Mouse (Mus musculus) left cerebral cortex, postnatal 14 days (tissue): Measurements from ENCODE around the gene Dclk1. TPM values are rescaled to one million over a fixed set of nuclear protein-coding genes. Genes with fewer than 3 reads are reported as not detected.
"Not testable (repeated sequence)": the region's sequence is repeated elsewhere in the genome, so short reads cannot be mapped to it uniquely, and the experiment has no call there.

Source experiments
- DNase-seq, 2 experiments: peaks; one replicate each; pipeline ENCODE4 v3.0.0; 2021 to 2022; ENCODE audit warnings: low spot score in 2 of 2, mixed read lengths in 1 of 2
- intact Hi-C: fragments of 180-260 bp; cut with DNase I; formaldehyde crosslinking; loops from one replicate; pipeline ENCODE4 v1.15.1; 2025
- long read RNA-seq, 2 experiments: library from polyadenylated mRNA; stranded (forward); transcript quantifications; one replicate each; pipeline ENCODE4 v2.0.0; 2021
- total RNA-seq, 2 experiments: library from RNA; stranded (reverse); gene quantifications; 2 replicates each; pipeline ENCODE4 v1.2.3; 2021

Dclk1 gene
- 1,000 to 10,000 TPM; 1,062 to 1,119 TPM for total RNA-seq
- long read RNA-seq, experiment 1, full-length matches to known transcripts, result 71 of 335 reads
- long read RNA-seq, experiment 1, partial matches to known transcripts, result 123 of 335 reads
- long read RNA-seq, experiment 1, other reads (novel, unspliced or antisense), result 141 of 335 reads
- long read RNA-seq, experiment 2, full-length matches to known transcripts, result 39 of 255 reads
- long read RNA-seq, experiment 2, partial matches to known transcripts, result 91 of 255 reads
- long read RNA-seq, experiment 2, other reads (novel, unspliced or antisense), result 125 of 255 reads

GRCm38 (mm10) chr3:55241730-55242421, at the start of gene Dclk1:
TSS of gene Dclk1 (plus strand) at chr3:55242364.
- intact Hi-C loops, result loop anchor here (2.0 kb wide), 1 partner anchor 111 kb away; no protein-coding TSS in a partner anchor
- DNase-seq, result no peak

GRCm38 (mm10) chr3:55193351-55193750, 48.8 kb upstream of the Dclk1 start:
- intact Hi-C loops, result no loop called here
- DNase-seq, result no peak

GRCm38 (mm10) chr3:55194792-55195191, 47.4 kb upstream of the Dclk1 start:
- DNase-seq, result no peak
- intact Hi-C loops, result no loop called here

GRCm38 (mm10) chr3:55195581-55196327, 46.4 kb upstream of the Dclk1 start:
- intact Hi-C loops, result no loop called here
- no peak for DNase-seq

GRCm38 (mm10) chr3:55196328-55196710, 45.8 kb upstream of the Dclk1 start:
- intact Hi-C loops, result no loop called here
- DNase-seq, result no peak

- DNase-seq, intact Hi-C loops: not testable (repeated sequence)
These were observed 38.5 kb upstream of the Dclk1 start for GRCm38 (mm10) chr3:55203621-55204020.

- intact Hi-C loops, result no loop called here
These were observed 35.8 kb upstream of the Dclk1 start for GRCm38 (mm10) chr3:55206413-55206812.

GRCm38 (mm10) chr3:55207665-55208064, 34.5 kb upstream of the Dclk1 start:
- intact Hi-C loops, result no loop called here
- no peak for DNase-seq

More at GRCm38 (mm10) chr3:55206413-55206812, 35.8 kb upstream of the Dclk1 start:
- no peak for DNase-seq

GRCm38 (mm10) chr3:55212254-55212653, 29.9 kb upstream of the Dclk1 start:
- DNase-seq, result no peak
- intact Hi-C loops, result no loop called here

- no peak for DNase-seq
- intact Hi-C loops, result no loop called here
These were observed 28.4 kb upstream of the Dclk1 start for GRCm38 (mm10) chr3:55213785-55214184.

- intact Hi-C loops, result no loop called here
These were observed 27.8 kb upstream of the Dclk1 start for GRCm38 (mm10) chr3:55214413-55214812.

GRCm38 (mm10) chr3:55222502-55222901, 19.7 kb upstream of the Dclk1 start:
- intact Hi-C loops, result no loop called here
- DNase-seq, result no peak

More at GRCm38 (mm10) chr3:55214413-55214812, 27.8 kb upstream of the Dclk1 start:
- no peak for DNase-seq

GRCm38 (mm10) chr3:55223862-55224261, 18.3 kb upstream of the Dclk1 start:
- peak in 1 of 2 experiments; percentile 39 for DNase-seq

GRCm38 (mm10) chr3:55226501-55227213, 15.5 kb upstream of the Dclk1 start:
- intact Hi-C loops, result no loop called here
- peak in 1 of 2 experiments; percentile 28 for DNase-seq

More at GRCm38 (mm10) chr3:55223862-55224261, 18.3 kb upstream of the Dclk1 start:
- intact Hi-C loops, result no loop called here

- intact Hi-C loops, result no loop called here
- DNase-seq, result no peak
These were observed 15.0 kb upstream of the Dclk1 start for GRCm38 (mm10) chr3:55227214-55227581.

- intact Hi-C loops, result loop anchor here (2.0 kb wide), 1 partner anchor 110 kb away; no protein-coding TSS in a partner anchor
- peak; percentile 88 to 90 for DNase-seq
These were observed 375 bp downstream of the Dclk1 start for GRCm38 (mm10) chr3:55242422-55243055.

GRCm38 (mm10) chr3:55243056-55243471, 900 bp downstream of the Dclk1 start:
- intact Hi-C loops, result loop anchor here (2.0 kb wide), 1 partner anchor 110 kb away; no protein-coding TSS in a partner anchor
- DNase-seq, result peak in 1 of 2 experiments; percentile 48

- DNase-seq, result peak in 1 of 2 experiments; percentile 59
- intact Hi-C loops, result no loop called here
These were observed 1.9 kb downstream of the Dclk1 start for GRCm38 (mm10) chr3:55244087-55244486.
